Mouse (Mus musculus) testis, postnatal 10 days (tissue): ENCODE data around the gene Taf1b.
"Not testable (repeated sequence)": the region's sequence is repeated elsewhere in the genome, so short reads cannot be mapped to it uniquely, and the experiment has no call there.

ENCODE experiments used
- DNase-seq: peaks from one replicate; pipeline ENCODE4 v3.0.0; 2021; ENCODE audit warnings: low spot score

Gene Taf1b

DNA sequence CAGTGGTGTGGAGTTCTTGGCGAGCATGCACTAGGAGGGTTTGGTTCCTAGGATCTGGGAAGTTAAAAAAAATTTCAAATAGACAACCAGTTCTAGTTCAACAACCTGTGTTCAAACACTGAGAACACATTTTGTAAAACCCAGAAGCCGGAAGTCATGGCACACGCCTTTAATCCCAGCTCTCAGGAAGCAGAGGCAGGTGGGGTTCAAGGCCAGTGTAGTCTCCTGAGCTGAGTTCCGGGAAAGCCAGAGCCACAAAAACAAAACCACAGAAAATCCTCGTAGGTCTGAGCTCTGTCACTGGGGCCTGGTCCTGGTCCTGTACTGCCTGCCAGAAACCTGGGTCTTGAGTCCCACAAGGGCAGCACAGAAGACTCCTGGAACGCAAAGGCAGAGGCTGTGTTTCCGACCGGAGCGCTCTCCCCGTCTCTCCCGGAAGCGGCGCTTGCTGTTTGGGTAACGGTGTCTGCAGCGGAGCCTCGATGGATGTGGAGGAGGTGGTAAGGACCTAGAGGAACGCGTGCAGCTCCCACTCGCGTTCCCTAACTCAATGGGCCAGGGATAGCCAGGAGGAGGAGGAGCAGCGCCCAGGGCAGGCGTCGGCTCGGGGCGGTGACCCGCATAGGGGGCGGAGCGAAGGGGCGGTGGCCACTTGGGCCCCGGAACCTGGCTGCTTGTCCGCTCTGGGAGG is at the start of gene Taf1b:
TSS of gene Taf1b (plus strand) at position 210 of the 691 bp plus-strand sequence.
- DNase-seq = peak; percentile 89

DNA sequence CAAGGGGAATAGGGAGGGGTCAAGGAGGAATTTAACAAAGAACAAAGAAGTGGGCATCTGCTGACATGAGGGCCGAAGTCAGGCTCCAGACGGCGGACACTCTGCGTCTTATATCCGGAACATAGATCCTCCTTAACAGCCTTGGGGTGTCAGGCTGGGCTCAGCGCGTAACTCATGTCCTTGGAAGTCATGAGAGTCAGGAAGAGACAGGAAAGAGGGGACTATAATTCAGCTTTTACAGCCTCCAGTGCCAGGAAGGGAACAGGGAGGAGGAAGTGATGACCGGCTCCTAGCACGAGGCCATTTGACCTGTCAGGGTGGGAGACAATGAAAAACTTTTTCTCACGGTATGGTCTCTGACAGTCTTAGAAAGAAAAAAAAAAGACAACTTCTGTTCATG is 37.8 kb upstream of the Taf1b start:
- no peak for DNase-seq

DNA sequence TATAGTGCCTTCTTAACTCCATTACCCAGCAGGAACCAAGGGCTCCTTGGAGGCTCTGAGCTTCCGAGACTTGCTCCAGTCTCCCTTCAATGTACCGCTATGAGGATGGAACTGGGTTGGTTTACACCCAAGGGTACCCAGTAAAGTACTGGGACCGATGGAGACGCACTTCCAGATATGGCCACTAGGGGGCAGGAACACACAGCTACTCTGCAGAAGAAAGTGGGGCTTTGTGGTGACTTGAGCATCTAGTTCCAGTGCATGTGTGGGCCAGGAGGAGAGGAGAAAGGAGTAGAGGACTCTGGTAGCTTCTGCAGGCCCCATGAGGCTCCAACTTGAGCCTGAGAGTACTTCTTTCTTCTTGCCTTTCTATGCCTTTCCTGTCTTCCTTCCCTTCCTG is 36.0 kb upstream of the Taf1b start:
- not testable (repeated sequence) for DNase-seq

DNA sequence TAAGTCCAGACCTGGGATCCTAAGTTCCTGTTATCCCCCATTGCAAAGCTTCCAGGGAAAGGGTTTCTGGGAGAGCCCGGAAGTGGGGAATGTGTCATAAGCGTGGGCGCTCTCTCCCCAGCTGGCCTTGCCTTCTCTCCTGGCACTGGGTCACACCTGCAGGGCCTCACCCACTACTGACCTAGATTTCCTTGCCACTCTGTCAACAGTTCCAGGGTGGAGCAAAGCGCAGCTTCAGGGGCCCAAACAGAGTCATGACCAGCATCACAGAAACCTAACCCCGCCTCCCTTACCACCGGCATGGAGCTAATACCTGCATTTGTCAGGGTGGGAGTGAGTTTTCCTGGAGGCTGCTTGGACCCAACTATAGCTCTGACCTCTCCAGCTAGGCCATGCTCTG is 34.7 kb upstream of the Taf1b start:
- not testable (repeated sequence) for DNase-seq

DNA sequence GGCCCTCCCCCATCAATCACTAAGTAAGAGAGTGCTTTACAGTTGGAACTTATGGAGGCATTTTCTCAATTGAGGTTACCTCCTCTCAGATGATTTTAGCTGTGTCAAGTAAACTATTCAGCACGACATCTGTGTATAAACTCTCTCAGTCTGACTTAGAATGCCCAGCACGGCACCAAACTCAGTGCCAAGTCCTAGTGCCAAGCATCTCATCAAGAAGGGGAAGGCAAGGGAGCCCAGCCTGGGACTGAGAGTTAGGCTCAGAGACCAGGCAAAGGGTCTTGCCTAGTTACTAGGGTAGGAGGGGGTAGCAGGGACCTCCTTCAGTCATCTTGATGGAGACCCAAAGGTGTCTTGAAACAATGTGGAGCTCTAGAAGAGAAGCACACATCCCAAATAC is 29.2 kb upstream of the Taf1b start:
- DNase-seq = no peak

DNA sequence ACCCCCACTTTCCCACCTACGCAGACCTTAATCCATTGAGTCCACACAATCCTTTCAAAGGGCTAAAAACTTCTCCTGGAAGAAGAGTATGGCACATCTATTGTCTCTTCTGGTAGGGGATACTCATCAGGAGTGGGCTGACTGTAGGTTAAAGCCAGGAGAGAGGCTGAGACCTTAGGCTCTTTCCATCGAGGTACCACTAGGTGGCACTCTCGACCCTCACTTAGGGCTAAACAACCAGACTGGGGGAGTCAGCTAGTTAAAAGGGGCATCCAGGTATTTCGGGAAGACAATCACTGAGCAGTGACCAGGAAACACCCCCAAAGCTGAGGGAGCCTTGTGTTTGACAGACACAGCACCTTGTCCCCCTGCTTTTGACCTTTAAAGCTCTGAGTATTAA is 27.2 kb upstream of the Taf1b start:
- DNase-seq = peak; percentile 67

DNA sequence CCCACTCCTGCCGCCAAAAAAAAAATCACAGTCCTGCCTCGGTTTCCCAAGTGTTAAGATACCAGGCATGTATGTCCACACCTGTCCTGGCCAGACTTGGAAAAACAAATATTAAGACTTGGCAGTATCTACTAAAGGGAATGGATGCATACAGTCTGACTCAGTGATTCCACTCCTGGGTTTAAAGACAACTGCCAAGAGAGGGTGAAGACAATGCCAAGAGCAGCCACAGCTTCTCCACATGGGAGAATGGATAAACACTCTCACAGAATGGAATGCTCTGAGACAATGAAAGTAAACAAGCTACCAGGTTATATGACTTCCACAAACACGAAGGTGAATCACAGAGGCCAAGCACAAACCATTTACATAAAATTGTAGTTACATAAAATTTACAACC is 24.9 kb upstream of the Taf1b start:
- DNase-seq = no peak

DNA sequence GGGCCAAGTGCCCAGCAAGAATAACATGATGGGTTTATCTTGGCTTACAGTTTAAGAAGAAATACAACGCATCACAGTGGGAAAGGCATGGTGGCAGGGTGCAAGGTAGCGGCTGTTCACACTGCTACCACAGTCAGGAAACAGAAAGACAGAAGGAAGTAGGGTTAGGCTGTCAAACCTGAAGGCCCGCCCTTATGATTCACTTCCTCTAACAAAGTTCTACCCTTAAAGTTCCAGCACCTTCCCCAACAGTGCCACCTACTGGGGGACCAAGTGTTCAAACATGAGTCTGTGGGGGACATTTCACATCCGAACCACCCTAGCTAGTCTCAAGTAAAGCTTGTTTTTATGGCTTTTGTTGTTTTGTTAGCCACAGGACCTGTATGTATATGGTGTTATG is 13.2 kb upstream of the Taf1b start:
- DNase-seq = no peak

DNA sequence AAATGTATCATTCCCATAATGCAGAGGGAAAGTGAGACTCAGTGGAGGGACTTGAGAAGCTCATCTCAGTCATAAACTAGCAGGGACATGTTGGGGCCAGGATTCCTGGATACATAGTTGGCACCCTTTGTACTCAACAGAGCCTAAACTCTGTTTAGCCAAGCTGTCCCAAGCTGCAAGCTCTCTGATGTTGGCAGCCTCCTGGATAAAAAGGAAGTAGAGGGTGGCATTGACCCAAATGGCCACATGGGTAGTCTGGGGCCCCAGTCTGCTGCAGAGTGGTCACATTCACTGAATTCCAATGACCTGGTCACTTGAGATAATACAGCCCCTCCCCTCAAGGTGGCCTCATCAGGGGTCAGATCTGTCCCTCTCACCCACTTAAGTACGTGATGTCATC is 11.3 kb upstream of the Taf1b start:
- DNase-seq = no peak

DNA sequence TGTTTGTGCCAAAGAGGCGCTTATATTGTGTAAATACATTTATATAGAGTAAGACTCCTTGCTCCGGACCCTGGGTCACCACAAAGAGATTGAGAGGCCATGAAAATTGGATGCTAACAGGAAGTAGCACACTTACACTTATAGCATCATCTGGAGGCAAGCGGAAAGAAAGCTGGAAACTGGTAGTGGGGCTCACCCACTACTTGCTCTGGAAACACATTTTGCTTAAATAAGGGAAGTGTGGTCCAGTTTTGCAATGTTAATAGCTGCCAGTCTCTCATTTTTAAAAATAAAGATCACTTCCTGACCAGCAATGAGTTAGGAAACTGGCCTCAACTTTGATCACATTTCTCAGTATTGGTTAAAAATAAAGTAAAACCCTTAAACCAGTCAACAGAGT is 5.7 kb upstream of the Taf1b start:
- DNase-seq = not testable (repeated sequence)

DNA sequence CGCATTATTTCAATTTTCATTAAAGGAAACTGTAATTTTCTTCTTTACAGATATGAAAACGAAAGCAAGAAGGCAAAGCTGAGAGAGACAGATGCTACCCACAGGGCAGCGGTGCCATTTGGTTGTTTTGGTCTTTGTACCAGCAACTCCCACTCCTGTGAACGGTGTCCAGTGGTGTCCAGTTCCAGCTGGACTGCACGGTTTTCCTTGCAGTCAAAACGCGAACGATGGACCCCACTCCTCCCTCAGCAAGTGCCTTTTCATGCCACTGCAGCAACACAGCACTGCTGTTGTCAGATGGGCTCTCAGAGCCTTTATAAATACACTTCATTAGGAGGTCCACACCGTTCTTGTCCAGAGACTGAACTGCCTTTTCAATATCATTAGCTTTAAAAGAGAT is 5.1 kb upstream of the Taf1b start:
- no peak for DNase-seq

DNA sequence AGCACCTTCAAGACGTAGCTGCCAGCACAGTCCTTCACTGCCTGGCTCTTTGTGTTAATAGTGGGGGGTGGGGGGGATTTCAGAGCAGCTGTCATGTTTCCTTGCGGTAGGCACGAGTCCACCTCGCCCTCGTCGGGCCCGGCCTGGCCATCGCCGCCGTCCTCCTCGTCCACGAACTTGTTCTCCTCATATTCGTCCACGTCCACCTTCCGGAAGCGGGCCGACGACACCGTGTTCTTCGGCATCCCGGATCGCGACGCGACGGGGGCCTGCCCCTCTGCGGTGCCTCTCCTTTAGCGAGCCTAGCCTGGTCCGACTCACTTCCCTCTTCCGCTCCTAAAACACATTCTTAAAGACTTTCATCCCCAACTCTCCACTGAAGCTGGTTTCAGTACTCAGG is 4.7 kb upstream of the Taf1b start:
- DNase-seq = no peak

DNA sequence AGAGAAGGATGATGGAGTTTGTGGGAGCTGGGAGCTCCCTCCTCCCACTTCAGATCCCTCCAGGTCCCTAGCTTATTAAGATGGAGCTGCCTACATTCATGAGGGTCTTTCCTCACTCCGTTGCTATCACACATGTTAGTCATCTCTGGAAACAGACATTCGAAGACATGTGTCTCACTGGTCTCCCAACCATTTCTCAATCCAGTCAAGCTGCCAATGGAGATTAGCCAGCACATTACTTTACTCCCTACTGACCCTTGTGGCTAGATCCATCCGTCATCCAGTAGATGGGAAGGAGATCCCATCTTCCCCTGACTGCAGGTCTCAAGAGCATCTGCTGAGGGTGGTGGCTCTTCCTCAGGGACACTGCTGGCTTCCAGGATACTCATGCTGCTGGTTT is 3.4 kb upstream of the Taf1b start:
- DNase-seq = not testable (repeated sequence)

DNA sequence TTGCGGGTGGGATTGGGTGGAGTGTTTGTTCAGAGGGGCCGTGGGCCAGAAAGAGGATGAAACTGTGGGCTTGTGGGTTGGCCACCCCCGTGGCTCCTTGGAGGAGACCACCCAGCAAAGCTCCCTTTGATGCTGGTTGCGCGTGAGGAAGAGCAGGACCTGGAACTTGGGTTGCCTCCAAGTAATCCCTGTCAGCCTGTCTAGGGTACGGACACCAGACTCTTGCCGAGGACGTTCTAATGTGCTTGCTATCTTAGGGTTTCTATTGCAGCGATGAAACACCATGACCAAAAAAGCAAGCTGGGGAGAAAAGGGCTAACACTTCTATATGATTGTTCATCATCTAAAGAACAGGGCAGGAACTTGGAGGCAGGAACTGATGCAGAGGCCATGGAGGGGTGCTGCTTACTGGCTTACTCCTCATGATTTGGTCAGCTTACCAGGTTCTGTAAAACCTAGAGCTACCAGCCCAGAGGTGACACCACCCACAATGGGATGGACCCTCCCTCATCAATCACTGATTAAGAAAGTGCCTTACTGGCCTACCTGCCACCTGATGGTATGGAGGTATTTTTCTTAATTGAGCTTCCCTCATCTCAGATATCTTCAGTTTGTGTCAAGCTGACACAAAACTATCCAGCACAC is 804 bp downstream of the Taf1b start:
- DNase-seq = not testable (repeated sequence)

DNA sequence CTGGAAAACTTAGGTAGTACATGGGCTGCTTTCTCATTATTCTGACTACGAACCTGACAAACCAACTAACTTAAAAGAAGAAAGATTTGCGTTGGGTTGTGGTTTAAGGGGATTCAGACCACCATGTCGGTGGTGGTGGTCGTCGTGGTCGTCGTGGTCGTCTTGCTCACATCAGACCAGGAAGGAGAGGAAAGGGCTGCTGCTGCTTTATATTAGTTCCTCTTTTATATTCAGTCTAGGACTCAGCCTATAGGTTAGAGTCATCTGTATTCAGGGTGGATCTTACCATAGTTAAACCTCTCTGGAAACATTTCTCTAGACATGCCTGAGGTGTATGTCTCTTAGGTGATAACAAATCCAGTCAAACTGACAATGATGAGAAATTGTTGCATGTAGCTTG is 19.0 kb downstream of the Taf1b start:
- no peak for DNase-seq

DNA sequence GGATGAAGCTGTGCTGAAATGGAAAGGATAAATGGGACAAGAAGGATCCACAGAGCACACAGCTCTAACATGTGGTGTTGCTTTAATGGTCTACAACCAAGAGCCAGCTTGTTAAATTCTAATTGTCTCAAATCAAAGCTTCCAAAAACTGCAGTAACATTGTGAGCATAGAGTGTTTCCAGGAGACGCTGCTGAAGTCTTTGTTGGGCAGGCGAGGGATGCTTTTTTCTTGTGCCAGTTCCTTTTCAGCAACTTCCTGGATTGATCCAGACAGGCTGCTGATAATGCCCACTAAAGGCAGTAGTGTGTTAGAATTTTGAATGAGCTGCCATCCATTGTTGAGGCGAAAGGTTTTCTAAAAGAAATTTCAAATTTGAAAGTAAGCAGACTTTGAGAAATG is 22.9 kb downstream of the Taf1b start:
- DNase-seq = no peak

DNA sequence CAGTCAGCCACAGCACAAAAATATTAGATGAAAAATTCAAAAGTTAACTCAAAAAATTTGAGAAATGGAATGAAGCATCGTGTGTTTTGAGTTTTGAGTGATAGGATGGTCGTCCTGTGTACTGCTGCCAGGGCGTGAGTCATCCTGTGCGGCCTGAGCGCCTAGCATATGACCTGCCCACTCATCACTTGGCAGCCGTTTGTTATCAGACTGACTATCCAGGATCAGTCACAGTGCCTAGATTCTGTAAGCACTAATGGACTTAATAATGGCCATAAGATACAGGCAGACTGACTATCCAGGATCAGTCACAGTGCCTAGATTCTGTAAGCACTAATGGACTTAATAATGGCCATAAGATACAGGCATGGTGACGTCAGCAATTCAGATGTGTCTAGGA is 26.9 kb downstream of the Taf1b start:
- not testable (repeated sequence) for DNase-seq

DNA sequence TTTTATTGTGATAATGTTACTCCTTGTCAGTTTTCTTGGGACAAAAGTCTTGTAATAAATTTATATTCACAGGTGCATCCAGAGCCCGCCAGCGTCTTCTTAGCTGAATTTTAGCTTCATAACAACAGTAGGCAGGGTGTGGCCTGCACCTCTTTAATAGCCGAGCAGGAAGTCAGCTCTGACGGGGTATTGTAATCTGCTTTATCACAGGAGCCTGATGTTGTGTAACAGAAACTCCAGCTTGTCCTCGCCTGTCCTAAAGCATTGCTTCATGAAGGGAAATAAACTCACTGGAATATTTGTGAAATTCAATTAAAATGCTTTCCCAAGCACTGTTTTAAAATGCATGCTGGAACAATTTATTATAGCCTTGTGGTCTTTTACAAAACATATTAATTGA is 38.2 kb downstream of the Taf1b start:
- DNase-seq = no peak

DNA sequence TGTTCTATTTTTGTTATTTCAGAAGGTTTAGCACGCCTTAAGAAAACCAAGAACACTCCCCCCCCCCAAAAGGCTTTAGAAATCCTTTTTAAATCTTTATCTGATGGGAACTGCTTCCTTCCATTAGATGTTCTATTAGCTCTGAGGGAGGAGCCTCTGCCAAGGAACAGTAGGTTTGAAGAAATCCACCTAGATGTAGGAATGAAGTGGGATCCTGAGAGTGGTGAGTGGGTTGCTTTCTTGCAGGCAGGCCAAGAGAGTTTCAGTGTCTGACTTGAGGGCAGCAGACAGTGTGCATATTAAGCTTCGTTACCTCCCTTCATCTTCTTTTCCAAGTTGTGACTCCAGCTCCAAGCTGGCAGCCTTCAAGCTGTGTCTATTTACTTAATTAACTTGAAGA is 39.0 kb downstream of the Taf1b start:
- DNase-seq = no peak

DNA sequence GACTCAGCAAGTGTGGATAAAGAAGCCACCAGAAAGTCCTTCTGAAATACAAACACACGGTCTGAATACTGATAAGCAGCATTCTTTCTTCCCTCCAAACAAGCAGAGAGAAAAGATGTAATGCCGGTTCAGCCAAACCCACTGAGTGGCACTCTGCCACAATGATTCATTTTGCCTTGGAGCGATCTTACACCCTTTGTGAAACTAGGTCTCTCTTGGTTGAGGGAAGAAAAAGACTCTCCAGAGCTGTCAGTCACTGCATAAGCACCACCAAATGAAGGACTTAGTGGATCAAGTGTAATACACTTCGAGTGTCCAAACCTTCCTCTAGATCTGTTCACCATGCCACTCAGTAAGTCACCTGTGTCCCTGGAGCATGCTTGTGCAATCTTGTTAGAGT is 39.8 kb downstream of the Taf1b start:
- no peak for DNase-seq

DNA sequence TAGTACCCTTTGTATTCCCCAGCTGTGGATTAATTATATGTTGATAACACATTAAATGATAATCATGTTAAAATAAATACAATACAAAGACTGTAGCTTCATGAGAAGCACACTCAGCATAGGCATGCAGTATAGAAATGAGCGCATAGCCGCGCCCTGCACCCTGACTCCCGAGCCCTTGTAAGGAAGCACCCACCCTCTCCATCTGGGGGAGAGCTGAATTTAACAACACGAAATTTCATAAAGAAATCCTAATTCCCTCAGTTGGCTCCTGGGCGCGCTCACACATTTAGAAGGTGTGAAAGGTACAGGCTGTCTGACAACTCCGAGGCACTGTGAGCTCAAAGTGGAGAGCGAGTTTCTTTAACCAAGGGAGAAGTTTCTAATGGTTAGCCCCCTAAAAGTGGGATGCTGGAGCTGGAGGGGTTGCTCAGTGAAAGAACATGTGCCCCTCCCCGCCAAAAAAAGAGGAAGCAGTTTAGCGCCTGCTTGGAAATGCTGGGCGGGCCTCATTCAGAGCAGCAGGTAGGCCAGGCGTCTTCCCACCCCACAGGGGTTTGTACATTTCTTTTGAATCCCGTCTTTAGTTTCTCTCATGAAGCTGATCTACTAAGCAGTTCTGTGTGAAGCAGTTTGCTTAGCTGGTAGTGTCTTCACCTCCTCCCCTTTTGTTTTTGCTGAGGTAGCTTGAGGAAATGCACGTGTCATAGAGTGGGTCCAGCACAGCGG is 43.4 kb downstream of the Taf1b start:
- DNase-seq = no peak

DNA sequence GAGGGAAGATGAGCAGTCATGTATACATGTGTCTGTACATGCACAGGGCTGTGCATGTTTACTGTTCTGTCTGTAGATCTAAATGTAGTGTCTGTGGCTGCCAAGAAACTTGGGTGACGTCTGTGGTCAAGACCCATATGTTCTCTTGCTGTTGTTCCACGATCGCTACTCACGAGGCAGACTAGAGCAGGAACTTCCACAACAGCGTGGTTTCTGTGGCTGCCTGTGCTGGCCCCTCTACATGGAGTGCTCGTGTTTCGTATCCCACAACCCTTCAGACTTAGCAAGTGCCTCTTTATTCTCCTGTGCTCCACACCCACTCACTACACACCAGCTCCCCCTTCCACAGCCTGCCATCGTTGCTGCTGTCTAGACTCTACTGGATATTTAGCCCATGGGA is 49.5 kb downstream of the Taf1b start:
- DNase-seq = no peak

DNA sequence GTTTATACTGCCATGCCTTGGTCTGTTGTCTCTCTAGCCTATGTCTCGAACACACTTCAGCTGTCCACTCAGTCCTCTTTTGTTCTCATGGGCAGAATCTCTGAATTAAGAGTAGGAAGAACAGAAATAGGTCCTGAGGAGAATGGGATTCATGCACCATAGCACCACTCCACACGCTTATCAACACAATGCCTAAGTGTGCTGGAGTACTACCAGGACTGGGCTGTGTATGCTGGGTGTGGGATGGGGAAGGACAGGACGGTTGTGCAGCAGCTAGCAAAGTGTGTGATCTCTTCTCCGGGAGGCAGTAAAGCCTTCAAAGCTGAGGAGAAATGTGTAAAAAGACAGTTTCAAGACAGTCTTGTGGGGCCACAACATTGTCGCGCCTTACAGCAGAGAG is 50.7 kb downstream of the Taf1b start:
- DNase-seq = no peak
